Mouse (Mus musculus): Measurements from ENCODE around the gene Nfkbie. TPM values are rescaled to one million over a fixed set of nuclear protein-coding genes. Genes with fewer than 3 reads are reported as not detected.

The Nfkbie gene
- total RNA-seq, 2 experiments from 2014 or later, result 1.3 to 2.3 TPM

- peak; percentile 64 for DNase-seq
Measured at GRCm38 (mm10) chr17:45581567-45581983, 26.1 kb downstream of the Nfkbie start.

DNA sequence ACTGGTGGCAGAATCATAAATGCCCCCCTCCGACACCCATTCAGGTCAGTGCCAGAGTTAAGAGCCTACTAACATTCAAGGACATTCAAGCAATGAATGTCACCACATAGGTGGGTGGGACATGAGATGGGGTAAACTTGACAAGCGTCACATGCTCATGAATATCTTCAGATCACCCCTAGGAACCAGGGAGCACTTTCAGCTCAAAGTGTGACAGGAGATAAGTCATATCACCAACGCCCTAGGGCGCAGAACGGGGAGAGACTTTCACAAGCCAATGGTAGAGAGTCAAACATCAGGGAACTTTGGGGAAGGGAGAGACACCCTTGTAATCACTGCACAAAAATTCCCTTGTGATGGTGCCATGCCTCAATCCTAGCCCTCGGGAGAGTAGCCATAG, 26.7 kb downstream of the Nfkbie start:
- DNase-seq, result no peak

DNA sequence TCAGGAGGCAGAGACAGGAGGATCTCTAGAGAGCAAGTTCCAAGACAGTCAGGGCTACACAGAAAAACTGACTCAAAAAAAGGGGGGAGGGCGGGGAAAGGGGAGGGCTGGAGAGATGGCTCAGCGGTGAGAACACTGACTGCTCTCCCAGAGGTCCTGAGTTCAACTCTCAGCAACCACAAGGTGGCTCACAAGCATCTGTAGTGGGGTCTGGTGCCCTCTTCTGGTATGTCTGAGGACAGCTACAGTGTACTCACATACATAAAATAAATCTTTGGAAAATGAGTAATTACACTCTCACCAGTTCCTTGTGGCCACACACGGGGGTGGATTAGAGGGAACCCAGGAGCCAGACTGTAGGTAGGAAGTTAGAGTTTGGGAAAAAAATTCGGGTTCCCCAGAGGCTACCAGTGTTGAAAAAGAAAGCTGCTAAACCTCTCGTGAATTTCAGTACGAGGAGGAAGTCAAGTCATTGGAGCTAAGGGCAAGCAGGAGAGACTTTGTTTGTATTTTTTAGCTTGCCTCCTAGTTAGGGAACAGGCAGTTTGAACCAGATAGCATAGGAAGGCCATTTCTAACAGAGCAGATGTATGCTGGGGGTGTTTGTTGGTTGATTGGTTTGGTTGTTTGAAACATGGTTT, 27.3 kb downstream of the Nfkbie start:
- DNase-seq, result no peak

DNA sequence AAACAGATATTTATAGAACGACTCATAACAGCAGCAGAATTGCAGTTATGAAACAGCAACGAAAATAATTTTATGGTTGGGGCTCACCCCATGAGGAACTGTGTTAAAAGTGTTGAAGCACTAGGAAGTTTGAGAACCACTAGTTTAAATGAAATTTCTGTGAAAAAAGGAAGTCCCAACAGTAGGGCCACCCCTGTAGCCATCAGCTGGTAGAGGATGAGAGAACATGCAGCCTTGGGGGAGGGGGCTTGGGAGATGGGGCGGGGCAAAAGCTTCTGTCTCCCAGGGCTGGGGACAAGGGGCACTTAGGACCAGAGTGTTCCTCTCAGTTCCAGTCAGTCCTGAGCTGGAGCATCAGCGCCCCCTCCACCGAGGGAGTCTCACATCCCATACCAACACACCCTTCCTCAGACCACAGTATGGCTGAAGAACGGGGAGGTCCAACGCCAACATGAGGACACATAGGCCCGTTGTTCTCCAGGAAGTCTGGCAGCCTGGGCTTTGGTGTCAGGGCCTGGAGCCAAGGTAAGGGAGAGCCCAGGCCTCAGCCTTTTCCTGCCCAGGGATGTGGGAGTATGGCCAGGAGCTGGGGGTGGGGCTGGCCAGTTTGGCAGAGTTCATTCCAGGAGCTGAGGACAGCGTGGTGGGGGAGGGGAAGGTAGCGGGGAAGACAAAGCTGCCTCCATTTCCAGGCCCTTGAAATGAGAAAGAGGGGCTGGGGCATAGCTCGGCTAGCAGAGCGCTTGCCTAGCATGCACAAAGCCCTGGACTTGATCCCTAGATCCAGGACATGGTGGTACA, 28.8 kb downstream of the Nfkbie start:
- peak; percentile 85 for DNase-seq

- peak; percentile 88 for DNase-seq
Measured at GRCm38 (mm10) chr17:45584939-45585678, 29.6 kb downstream of the Nfkbie start.

- no peak for DNase-seq
Measured at GRCm38 (mm10) chr17:45585725-45586448, 30.4 kb downstream of the Nfkbie start.

- no peak for DNase-seq
Measured at GRCm38 (mm10) chr17:45586449-45586837, 30.9 kb downstream of the Nfkbie start.

- DNase-seq, result no peak
Measured at GRCm38 (mm10) chr17:45588370-45588769, 32.9 kb downstream of the Nfkbie start.

- DNase-seq, result no peak
Measured at GRCm38 (mm10) chr17:45589236-45589635, 33.7 kb downstream of the Nfkbie start.

DNA sequence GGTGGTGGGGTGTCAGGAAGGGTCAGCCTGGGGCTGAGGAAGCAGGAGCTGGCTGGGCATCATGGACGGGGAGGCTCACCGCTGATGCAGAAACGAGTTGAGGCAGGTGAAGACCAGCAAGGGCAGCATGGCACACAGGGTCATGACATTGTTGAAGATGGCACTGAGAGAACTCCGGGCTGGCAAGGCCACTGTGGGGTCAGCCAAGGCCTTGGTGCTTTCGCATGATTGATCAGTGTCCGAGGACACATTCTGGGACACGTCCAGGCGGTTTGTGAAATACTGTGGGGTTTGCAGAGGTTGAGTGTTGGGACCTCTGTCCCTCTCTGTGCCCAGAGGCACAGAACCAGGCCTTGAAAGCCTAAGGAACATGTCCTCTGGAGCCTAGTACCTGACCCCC, 34.3 kb downstream of the Nfkbie start:
- DNase-seq, result no peak

GRCm38 (mm10) chr17:45590410-45590809, 34.9 kb downstream of the Nfkbie start:
- DNase-seq, result no peak

DNA sequence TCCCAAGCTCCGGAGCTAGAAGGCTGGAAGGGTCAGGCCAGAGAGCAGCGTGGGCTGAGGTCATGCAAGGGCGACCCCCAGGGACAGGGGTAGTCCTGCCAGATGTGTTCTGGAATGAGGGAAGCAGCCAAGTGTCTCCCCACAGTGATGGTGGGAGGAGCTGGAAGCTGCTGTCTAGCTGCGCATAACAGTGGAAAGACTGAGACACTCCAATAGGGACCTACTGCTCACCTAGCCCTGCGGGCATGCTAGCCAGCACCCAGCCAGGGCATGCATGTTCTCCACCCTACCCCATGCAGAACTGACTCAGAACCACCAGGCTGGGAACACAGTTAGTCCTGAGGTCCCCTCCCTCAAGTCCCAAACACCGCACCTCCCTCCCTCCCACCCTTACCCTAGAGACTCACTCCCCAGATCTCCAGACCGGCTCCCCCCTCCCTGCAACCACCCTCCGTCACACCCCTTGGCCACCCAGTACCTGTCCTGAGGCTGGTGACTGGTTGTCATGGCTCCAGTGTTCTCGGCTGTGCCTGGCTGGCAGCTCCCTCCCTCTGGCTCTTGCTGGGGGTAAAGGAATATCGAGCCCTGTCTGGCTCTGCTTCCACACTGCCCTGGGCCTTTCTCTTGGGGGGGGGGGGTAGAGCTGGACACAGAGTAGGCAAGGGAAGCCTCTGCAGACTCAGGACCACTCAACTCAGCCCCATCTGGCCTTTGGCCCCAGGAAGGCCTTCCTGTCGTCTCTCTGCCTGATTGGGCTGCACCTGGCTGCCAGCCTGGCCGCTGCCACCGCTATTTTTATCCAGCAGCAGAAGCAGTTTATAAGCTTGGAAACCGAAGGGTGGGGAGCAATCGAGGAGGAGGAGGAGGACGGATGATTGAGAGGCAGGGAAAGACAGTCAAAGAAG, 36.5 kb downstream of the Nfkbie start:
- DNase-seq, result peak; percentile 75

DNA sequence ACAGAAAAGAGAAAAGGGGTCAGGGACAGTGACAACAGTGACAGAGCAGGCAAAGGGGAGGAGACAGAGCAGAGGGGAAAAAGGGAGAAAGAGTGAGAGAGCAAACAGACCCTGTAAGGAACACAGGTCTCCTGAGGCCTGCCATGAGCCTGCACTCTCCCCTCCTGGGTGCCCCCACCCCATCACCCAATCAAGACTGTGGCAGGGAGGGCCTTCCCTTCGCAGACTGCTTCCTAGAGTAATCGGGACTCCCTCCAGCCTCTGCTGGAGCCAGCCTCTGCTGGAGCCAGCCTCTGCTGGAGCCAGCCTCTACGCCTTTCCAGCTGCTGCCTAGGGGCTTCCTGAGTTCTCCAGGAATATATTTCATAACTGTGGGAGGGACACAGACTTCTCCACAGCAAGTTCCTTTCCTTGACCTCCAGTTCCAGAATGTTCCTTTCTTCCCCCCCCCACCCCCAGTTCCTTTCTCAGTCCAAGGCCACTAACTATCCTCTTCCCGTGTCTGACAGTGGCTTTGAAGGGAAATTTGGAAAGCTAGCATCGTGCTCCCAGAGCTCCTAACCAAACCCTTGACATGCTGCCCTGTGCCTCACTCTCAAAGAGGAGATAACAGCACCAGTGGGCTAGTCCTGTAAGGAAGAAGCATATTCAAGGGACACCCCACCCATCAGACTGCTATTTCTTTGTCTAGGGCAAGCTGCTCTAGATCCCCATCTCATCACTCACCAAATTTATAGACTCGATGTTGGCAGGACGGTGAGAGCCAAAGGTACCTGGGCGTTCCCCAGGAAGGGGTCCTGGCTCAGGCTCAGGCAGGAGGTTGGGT, 37.3 kb downstream of the Nfkbie start:
- no peak for DNase-seq

DNA sequence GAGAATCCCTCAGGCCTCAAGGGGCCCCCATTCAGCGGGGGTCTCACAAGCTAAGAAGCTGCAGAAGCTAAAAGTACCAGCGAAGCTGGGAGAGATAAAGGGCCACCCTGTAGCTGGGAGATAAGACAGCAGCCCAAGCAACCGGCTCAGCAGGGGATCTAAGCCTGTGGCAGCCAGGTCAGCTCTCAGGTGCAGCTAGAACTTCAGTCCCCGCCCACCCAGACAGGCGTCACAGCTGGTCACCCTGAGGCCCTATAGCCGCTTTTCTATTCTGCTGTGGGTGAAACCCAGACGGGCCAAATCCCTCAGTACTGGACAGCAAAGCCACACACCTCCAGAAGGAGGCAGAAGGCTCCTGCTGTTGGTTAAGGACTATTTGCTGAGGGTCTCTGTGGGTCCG, 38.0 kb downstream of the Nfkbie start:
- no peak for DNase-seq

DNA sequence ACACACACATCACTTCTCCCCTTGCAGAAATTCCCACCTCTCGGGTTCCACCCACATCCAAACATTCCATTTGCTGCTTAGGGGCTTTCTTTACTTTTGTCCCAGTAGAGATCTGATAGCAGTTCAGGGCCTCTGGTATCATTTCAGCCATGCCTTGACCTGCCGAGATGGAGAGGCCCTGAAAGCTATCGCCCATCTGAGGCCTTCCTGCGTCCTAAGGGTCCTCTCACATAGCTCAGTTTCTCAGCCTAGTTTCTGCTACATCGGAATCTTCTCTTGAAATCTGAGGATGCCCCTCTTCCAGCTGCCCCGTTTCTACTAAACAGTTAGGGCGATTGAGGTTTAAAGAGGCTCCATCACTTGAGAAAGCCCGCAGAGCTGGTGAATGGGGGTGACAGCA, 38.7 kb downstream of the Nfkbie start:
- no peak for DNase-seq

DNA sequence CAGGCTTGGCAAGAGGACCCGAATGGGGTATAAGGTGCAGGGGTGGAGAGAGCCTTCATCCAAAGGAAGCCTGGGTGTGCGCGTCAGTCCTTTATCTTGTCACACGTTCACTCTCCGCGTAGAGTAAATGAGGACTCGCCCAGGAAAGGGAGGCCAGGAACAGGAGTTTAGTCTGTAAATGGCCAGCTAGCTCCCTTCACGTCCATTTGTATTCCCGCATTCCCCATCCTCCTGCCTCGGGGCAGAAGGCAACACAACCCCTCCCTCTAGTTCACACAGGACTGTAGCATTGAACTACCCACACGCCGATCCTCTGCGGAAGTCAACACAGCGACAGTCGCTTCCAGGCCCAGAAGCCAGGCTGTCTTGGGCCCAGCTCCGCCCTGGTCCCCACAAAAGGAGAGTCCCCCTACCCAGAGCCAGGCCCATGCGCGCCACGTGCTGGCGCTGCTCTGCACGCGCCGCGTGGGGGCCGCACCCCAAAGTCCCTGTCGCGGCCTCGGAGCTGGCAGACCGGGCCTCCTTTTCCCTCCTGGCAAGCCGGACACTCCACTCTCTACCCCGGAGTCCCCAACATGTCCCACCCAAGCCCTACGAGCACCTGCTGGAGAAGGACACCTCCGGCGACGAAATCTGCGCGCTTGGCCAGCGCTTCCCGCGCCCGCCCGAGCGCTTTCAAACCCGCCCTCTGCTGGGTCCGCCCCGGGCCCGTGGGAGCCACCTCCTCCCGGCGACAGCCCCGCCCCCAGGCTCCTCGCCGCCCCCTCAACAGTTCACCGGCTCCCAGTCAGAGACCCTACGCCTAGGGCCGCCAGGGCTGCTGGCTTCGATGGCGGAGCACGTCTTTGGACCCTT, 39.6 kb downstream of the Nfkbie start:
- DNase-seq, result peak; percentile 86

GRCm38 (mm10) chr17:45595736-45596390, 40.4 kb downstream of the Nfkbie start:
- DNase-seq, result no peak

- peak; percentile 79 for DNase-seq
Measured at GRCm38 (mm10) chr17:45596631-45597396, 41.3 kb downstream of the Nfkbie start.
